Mouse (Mus musculus) left cerebral cortex, postnatal 4 days (tissue): ENCODE measurements around the gene Bcl6b. TPM values are rescaled to one million over a fixed set of nuclear protein-coding genes. Genes with fewer than 3 reads are reported as not detected.

Experiments used
- DNase-seq: peaks from one replicate; pipeline ENCODE4 v3.0.0-alpha.2; 2022
- intact Hi-C: fragments of 180-260 bp; cut with DNase I; formaldehyde crosslinking; loops from one replicate; pipeline ENCODE4 v1.15.1; 2025
- total RNA-seq, 2 experiments: library from RNA; stranded (reverse); gene quantifications; 2 replicates each; pipeline ENCODE4 v1.2.3; 2021

Gene Bcl6b
- total RNA-seq, 2 experiments from 2014 or later = 9.1 to 9.3 TPM

DNA sequence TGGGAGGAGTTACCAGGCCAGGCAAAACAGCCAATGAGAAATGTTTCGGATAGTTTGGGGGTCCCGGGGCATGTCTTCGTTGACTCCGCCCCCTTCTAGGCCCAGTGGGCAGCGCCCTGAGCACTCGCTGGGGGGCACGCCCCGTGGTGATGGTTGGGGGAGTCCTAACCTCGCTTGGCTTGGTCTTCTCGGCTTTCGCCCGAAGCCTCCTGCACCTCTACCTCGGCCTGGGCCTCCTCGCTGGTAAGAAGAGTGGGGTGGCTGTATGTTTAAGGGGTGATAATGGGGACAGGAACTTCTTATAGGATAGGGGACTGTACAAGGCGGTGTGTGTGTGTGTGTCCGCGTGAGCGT, 14.8 kb downstream of the Bcl6b start:
- intact Hi-C loops = loop anchor here (5.0 kb wide), 3 partner anchors 143 to 283 kb away; no protein-coding TSS in a partner anchor
- no peak for DNase-seq

DNA sequence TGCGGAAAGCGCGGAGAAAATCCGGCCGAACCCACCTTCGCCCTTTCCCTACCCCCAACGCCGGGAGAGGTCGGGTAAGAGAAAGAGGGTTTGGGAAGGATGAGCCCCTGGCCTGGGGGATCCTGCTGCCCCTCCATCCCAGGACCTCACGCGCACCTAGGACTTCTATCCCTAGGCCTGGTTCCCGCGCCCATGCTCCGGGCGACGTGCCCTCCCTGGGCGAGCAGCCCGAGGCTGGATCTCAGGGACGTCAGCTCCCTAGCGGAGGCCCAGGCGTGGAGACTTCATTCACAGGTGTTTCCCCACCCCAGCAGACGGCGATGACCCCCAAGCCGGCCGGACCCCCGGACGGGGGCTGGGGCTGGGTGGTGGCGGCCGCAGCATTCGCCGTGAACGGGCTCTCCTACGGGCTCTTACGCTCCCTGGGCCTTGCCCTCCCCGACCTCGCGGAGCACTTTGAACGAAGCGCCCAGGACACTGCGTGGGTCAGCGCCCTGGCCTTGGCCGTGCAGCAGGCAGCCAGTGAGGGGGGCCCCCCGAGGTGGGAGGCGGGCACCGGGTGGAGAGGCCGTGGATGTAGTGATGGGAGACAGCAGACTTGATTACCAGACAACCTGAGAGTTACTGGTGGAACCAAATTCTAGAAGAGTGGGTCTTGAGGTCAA, 15.3 kb downstream of the Bcl6b start:
- intact Hi-C loops = loop anchor here (5.0 kb wide), 3 partner anchors 142 to 282 kb away; no protein-coding TSS in a partner anchor

DNA sequence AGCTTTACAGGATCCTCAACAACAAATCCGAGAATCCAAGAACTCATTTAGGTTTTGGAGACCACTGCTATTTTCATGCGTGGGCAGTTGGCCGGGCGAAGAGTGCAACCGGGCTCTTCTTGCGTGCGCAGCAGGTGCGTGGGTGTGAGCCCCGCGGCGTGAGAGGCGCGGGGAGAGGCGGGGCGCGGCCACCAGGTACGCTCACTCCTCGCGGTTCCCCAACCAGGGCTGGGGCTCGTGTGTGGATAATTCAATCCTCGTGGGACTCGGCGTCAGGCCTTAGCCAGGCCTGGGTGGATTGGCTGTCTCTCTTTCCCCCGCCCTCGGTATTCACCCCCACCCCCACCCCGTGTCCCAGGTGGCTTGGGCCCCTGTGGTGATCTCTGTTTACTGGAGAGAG, 15.9 kb downstream of the Bcl6b start:
- no peak for DNase-seq
- intact Hi-C loops = loop anchor here (5.0 kb wide), 3 partner anchors 141 to 281 kb away; no protein-coding TSS in a partner anchor

More for the DNA sequence above, 15.3 kb downstream of the Bcl6b start:
- DNase-seq = no peak

DNA sequence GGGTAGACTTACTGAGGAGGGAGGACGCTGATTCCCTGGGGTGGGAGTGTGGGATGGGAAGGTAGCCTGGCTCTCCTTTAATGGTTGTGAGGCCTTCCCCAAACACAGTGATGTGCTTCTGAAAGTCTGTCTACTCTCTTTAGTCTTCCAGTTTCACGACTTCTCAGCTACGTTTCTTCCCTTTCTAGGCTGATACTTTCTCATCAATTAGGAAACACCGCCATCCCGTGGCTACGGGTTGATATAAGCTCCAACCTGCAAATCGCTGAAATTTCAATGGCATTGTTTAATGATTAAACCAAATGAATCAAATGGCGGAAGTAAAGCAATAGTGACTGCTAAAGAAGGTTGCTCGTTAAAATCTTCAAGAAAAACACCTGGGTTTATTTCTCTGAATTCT, 16.7 kb downstream of the Bcl6b start:
- peak; percentile 66 for DNase-seq
- intact Hi-C loops = loop anchor here (5.0 kb wide), 3 partner anchors 141 to 281 kb away; no protein-coding TSS in a partner anchor

DNA sequence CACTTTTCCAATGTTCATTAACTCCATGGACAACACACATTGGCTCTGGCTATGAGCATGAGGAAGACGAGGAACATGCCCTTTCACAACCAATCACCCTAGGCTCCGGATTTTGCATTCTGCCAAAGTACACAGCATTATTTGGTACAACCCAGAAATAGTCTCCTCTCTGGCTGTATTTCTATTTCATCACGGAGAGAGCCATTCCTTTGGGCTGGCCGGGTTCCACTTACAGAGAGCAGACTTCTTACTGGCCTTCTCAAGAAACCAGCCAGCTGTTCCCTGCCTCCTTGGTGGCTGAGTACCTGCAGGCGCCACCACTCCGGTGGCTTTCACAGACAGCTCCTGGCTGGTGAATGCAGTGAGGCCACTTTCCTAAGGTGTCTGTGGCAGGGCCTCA, 17.2 kb downstream of the Bcl6b start, which contains the start of gene Slc16a11:
Gene Slc16a11, plus strand, starts transcription at position 330 of the 400 bp plus-strand sequence.
- intact Hi-C loops = loop anchor here (5.0 kb wide), 3 partner anchors 140 to 280 kb away; no protein-coding TSS in a partner anchor
- no peak for DNase-seq

DNA sequence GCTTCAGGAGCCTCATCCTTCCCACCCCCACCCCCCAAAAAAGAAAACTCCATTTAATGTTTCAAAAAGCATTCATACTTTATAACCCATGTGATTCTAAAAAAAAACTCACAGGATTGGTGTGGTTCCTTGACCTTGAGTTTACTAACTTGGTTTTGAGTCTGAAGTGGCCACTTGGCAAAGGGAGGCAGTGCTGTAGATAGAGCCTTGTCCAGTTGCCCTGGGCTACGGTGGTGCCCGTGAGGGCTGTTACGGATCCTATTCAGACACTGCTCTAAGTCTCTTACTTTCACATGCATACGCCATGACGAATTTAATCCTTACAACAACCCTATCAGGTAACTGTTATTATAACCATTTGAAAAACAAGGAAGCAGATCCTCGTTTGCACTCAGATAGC, 17.6 kb downstream of the Bcl6b start:
- intact Hi-C loops = loop anchor here (5.0 kb wide), 3 partner anchors 140 to 280 kb away; no protein-coding TSS in a partner anchor

DNA sequence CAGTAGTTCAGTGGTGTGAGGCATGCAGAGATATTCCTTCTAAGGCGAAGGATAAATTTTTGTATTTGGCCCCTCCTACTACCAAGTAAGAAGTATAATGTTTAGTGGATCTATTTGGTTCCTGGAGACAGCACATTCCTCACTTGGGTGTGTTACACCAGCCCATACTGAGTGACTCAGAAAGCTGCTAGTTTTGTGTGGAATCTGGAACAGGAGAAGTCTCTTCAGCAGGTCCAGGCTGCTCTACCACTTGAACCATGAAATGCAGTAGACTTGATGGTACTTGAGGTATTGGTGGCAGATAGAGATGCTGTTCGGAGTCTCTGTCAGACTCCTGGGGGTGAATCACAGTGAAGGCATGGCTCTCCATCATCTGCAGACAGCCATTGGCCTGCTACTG, 18.9 kb downstream of the Bcl6b start:
- intact Hi-C loops = loop anchor here (5.0 kb wide), 3 partner anchors 138 to 278 kb away; no protein-coding TSS in a partner anchor

More for the DNA sequence above, 17.6 kb downstream of the Bcl6b start:
- DNase-seq = no peak

DNA sequence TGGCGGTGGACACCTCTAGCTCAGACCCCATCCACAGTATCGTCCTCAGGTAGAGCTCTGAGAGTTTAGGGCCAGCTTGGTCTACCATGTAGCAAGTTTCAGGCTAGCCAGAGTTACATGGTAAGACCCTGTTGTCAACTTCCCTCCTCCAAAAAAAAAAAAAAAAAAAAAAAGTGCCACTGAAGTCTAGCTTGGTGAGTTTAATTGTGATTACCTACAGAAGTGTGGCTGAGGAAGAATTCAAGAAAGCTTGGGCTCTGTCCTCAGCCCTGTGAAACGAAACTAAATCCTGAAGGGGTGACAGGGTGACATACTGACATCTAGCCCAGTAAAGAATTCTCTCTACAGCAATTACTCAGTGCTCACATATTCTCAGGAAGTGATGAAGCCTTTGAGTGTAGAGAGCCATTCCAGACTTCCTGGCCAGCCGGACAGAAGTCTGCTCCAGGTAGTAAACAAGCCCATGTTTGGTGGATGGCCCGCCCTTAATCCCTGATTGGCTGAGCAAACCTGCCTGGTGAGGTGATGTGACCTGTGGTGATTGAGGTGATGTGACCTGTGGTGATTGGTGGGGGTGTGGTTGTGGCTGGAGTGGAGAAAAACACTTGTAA, 20.7 kb downstream of the Bcl6b start:
- intact Hi-C loops = no loop called here

More for the DNA sequence above, 18.9 kb downstream of the Bcl6b start:
- DNase-seq = no peak

DNA sequence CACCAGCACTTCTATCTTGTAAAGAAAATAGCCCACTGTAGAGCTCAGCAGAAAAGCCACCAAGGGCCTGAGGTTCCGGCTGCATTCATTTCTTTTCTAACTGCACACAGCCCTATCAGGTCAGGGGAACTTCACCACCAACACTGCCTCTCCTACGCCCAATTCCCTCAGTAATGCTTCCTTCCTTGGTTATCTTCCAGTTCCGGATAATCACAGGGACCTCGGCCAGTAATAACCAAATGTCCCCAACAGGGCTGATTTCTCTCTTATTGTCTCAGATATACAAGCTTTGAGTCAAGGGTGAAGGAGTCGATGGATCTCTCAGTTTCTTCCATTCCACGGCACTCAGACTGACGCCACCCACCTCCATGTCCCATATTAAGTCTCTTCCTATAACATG, 22.3 kb downstream of the Bcl6b start:
- no peak for DNase-seq
- intact Hi-C loops = no loop called here

More for the DNA sequence above, 20.7 kb downstream of the Bcl6b start:
- no peak for DNase-seq

DNA sequence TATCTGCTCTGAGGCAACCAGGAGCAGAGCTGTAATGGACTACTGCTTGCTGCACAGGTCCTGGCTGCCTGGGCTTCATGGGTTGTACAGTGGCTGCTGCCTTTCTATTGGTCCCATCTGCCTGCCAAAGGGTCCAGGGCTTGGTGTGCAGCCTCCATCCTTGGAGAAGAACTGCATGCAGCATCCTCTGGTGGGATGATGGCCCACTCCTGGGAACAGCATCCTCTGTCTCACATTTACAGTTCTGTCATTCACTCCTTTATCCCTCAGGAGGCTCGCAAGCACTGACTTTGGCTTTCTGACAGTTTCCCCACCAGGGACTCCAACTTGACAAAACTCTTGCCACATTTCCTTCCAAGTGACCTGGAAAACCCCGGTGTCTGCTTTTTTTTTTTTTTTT, 22.8 kb downstream of the Bcl6b start:
- DNase-seq = no peak
- intact Hi-C loops = no loop called here

DNA sequence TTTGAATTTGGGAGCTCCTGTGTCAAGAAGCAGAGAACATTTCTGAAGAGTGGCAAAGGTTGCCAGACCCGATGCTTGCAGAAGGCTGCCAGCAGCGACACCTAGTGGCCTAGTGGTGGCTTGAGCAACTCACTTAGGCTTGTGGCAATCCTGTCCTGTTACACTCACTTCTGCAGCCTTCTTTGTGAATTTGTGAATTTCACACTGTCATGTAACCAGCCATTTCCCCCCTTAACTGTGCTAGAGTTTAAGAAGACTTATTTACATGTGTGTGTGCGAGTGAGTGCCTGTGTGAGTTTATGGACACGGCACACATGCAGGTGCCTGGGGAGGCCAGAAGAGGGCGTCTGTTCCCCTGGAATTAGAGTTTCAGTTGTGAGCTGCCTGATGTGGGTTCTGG, 27.9 kb downstream of the Bcl6b start:
- intact Hi-C loops = no loop called here
- DNase-seq = peak; percentile 91

DNA sequence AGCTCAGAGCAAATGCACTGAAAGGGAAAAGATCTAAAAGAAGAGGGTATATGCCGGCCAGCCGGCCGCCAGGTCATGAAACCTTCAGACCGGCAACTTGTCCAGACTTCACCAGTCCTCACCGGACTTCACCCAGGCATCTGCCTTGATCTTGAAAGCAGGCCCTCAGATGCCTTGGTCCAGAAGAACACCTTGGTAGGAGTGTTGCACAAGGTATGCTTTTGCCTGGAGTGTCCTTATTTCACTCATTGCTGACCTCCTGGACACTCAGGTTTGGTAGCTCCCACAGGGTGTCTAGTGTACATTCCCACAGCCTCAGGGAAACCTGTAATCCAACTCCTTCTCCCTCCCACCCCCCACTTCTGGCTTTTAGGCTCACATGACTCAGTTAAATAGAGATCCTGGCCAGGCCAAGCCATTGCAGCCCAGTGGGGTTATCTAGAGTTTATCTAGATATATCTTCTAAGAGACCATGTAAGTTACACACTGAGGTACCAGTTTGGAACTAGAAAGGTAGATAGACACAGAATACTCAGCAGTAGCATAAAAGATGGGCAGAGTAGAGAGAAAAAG, 29.5 kb downstream of the Bcl6b start:
- intact Hi-C loops = no loop called here
- DNase-seq = no peak

DNA sequence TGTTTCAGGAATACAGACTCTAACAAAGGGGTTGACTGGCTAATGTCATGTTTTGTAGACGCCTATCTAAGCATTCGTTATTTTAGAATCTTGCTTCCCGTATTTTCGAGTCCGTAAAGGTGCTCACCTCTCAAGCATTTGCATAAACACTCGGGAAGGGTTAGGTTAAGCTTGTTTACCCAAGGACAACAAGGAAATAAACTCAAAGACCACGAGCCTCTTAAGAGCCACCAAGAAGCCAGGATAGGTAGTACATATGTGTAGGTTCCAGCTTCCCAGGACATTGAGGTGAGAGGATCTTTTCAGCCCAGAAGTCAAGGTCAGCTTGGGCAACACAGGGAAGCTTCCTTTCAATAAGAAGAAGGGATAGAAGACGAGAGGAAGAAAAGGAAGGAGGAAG, 30.5 kb downstream of the Bcl6b start:
- intact Hi-C loops = loop anchor here (5.0 kb wide), 1 partner anchor 127 kb away; no protein-coding TSS in a partner anchor
- no peak for DNase-seq

DNA sequence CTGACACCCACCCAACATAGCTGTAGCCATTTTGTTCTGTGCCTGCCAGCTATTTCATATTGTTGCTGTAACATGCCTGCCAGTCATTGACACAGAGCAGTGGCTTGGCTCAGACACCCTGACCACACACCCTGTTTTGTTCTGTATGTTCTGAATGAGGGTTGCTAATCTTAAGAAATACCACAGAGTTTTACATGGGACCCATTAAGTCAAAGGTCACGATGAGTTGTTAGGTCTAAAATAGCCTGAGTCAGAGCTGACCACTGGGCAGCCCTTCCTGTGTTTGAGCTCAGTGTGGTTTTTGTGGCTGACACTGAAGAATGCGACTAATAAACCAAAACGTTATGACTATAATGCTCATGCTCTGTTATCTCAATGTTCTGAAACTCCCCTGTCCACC, 31.3 kb downstream of the Bcl6b start:
- intact Hi-C loops = loop anchor here (5.0 kb wide), 1 partner anchor 126 kb away; no protein-coding TSS in a partner anchor

DNA sequence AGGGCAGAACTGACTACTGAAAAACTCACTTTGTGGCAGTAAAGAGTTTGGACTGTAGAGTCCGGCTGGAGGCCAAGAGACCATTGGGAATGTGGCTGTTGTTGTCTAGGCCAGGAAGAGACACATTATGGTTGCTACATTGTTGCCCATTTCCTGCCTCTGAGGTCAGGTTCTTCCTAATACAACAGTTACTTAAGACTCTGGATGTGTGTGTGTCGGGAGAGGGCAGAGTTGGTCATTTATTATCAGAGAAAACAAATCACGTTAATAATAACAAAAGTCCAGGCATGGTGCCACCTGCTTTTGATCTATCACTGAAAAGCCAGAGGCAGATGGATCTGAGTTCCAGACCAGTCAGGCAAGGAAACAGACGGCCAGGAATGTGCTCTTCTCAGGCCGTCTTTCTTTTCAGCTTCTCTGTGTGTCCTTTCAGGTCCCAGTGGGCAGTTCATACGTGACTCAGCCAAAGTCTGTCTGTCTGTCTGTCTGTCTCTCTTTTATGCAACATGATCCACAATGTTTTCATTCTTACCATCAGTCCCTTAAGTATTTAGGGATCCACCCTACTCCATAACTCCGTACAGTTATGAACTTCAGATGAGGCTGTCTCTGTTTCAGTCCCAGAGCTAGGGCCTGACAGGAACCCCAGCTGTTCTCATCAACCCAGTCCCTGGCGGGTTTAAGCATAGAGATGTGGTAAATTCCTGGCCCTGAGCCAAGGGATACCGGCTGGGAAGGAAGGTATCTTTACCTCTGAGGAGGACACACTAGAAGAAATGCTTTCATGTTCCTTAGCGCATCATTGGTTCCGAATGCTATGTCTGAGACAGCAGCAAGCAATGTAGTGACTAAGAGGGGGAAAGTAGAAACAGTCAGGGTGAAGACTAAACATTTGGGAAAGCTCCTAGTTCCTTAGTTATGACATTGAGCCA, 36.0 kb downstream of the Bcl6b start:
- DNase-seq = no peak
- intact Hi-C loops = no loop called here

More for the DNA sequence above, 31.3 kb downstream of the Bcl6b start:
- DNase-seq = no peak

DNA sequence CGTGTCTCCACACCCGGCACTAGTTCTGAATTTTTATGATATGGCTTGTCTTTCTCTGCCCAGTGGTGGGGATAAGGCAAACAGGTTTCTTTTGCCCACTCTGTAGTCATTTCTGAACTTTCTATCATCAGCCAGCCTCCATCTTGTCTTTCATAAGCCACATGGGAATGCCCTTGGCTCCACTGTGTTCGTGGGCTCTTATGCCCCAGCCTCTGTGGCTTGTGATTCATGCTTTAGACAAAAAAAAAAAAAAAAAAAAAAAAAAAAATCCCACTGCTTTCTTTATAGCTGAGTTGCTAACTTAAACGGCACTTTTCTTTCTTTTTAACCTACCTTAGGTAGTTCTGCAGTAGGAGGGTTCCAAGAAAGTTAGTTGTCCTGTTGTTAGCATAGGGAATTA, 37.4 kb downstream of the Bcl6b start:
- intact Hi-C loops = no loop called here
- no peak for DNase-seq

DNA sequence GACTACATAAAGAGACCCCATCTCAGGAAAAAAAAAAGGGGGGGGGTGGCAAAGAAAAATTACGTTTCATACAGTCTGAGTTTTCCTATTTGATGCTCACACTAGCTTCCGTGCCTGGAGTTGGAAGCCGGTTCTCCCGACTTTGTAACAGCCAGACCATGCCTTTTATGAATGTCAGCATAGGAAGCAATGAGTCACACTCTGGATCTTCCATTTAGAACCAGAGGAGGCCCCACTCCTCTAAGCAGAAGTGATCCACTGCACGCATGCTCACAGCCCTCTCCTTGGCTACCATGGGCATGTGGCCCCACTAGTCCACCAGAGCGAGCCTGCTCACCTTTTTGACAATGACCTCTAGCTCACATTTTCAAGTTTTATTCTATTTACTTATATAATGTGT, 38.4 kb downstream of the Bcl6b start:
- intact Hi-C loops = no loop called here
- no peak for DNase-seq

DNA sequence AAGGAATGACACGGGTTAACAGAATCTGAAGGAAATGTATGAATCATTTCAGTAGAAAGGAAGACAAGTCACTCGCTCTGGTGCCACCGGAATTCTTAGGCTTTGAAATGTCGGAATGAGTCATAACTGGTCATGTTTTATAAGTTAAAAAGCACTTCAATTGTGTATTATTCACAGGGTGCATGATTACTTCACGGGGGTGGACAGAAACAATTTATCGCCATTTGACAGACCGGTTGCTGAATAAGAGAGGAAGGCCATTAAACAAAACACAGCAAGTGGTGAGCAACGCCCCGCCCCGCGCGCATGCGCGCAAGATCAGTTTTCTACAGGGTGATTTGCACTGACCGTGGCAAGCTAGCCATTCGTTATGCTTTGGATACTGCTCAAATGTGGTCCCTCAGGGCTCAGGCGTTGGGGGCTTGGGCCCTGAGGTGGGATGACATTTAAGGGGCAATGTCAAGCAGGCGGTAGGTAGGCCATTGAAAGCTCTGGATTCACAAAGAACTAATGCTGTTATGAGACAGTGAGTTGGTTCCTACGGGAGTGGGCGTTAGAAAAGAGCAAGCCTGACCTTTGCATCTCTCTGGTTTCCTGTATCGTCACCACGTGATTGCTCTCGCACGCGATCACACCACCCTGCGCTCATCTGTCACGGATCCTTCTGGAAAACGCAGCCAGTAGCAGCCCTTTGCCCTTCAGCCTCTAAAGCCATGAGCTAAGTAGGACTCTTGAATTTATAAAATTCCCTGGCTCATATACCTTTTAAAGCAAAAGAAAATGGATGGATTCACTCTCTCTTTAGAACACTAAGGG, 40.1 kb downstream of the Bcl6b start:
- intact Hi-C loops = no loop called here
- DNase-seq = no peak

DNA sequence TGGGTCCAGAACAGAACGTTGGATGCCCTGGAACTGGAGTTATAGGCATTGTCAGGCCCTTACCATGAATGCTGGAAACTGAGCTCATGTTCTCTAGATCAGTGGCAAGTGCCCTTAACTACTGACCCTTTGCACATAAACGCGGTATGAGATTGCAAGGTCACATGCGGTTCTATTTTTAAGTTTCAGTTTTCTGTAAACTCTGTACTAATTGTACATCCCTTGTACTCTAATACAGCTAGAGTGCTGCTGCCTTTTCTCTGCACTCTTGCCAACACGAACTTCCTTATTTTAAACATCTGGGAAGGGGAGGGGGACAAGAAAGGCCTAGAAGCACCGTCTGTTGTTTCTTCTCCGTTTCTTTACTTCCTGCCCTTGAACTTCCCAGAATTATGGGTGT, 44.5 kb downstream of the Bcl6b start:
- intact Hi-C loops = no loop called here
- no peak for DNase-seq
